Mouse (Mus musculus): ENCODE results near the gene Fat1. TPM values are rescaled to one million over a fixed set of nuclear protein-coding genes. Genes with fewer than 3 reads are reported as not detected.

Fat1 gene
- polyA plus RNA-seq, 1 experiment from 2014 or later, result 21.3 TPM

Other genes starting within 250 kb of the Fat1 start
- 0.26 and 0.31 TPM in 2 replicates for gene Mtnr1a, start 133.7 kb downstream of the Fat1 start, polyA plus RNA-seq (2015; fragmentation: Nextera tagmentation; extraction: Ambion mirVana)